Mouse (Mus musculus): ENCODE data around the gene Nuak2.

Nuak2 gene

GRCm38 (mm10) chr1:132381929-132382328 lies 66.0 kb downstream of the Nuak2 start:
- no peak for DNase-seq

All from kidney, postnatal 4 days (tissue).